Mouse (Mus musculus): ENCODE results near the gene Pdxk. TPM values are rescaled to one million over a fixed set of nuclear protein-coding genes. Genes with fewer than 3 reads are reported as not detected.

Pdxk gene
- polyA plus RNA-seq, 1 experiment from 2014 or later: 8.1 TPM

DNA sequence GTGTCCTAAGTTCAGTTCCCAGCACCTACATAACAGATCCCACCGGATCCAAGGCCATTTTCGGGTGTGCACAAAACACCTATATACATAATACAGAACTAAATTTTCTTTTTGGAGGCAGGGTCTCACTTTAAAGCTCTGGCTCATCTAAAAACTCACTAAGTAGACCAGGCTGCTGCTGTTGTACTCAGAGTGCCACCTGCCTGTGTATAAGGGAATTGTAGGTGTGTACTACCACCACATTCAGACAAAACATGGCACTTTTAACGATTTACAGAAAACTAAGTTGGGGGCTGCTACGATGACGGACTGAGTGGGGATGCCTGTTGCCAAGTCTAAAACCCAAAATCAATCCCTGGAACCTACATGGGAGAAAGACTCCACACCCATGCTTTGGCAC lies 14.0 kb downstream of the Pdxk start:
- no peak for DNase-seq (ENCODE audit: low spot score)
- no peaks in the 10 kb centered on the region for H3K9me3 ChIP-seq (ENCODE audit: control insufficient read depth, low read length)
- no peak overlapping the region for H3K9ac ChIP-seq (ENCODE audit: low read depth, low read length)
- no peaks in the 10 kb centered on the region for H3K4me1 ChIP-seq (ENCODE audit: control insufficient read depth, insufficient read depth, low read length)
- no peaks in the 10 kb centered on the region for H3K27me3 ChIP-seq (replicated peaks; ENCODE audit: control insufficient read depth, insufficient read depth, low read length)
- no peak overlapping the region for H3K27ac ChIP-seq (replicated peaks; ENCODE audit: low read depth, low read length)
- no peak overlapping the region for H3K4me2 ChIP-seq (ENCODE audit: low read depth, low read length)
- 83% methylated on average over 5 of the region's 5 CpGs for WGBS
- ATAC-seq (ENCODE audit: low read depth): no peak
- H3K36me3 ChIP-seq (ENCODE audit: control insufficient read depth, insufficient read depth, low read length): peaks cover 37% of the 10 kb centered on the region
- no peak overlapping the region for H3K4me3 ChIP-seq (ENCODE audit: low read depth, low read length)

DNA sequence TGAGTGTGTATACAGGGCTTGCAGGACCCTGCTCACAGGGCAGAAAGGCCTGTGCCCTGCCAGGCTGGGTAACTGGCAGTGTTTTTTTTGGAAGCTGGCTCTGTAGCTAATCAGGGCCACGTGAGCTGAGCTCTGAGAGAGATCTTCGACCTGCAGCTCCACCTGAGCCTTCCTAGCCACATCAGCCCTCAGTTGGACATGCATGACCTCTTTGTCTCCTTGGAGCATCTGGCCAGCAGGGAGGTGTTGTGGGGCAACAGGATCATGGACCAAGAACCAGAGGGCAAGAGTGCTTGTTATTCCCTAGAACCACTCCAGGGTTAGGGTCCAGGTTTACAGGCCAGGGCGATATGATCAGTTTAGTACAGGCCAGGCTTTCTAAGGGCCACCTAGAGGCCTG lies 17.4 kb downstream of the Pdxk start:
- Histone ChIP-seq H3K4me3 (ENCODE audit: low read depth, low read length) (no peak overlapping the region), H3K9me3 (ENCODE audit: control insufficient read depth, low read length) (no peaks in the 10 kb centered on the region), H3K27ac (replicated peaks; ENCODE audit: low read depth, low read length) (no peak overlapping the region), H3K27me3 (replicated peaks; ENCODE audit: control insufficient read depth, insufficient read depth, low read length) (no peaks in the 10 kb centered on the region), H3K4me2 (ENCODE audit: low read depth, low read length) (no peak overlapping the region), H3K36me3 (ENCODE audit: control insufficient read depth, insufficient read depth, low read length) (peaks cover 49% of the 10 kb centered on the region), H3K9ac (ENCODE audit: low read depth, low read length) (no peak overlapping the region), H3K4me1 (ENCODE audit: control insufficient read depth, insufficient read depth, low read length) (no peaks in the 10 kb centered on the region)
- WGBS: 69% methylated on average over 3 of the region's 3 CpGs
- ATAC-seq (ENCODE audit: low read depth) (no peak), DNase-seq (ENCODE audit: low spot score) (no peak)

DNA sequence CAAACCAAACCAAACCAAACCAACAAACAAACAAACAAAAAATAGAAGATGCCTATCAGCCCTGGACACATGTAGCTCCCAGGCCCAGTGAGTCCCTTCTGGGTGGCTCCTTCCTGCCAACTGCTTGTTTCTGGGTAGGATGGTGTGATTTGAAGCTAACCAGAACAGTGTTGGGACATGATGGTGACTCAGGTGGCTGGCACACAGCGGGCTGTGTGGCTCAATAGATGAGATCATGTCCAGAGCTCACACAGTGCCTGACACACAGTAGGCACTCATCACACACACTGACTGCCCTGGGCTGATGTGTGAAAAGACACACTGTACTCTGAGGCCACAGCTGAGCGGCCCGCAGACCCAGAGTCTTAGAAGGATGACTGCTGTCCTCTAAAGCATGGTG lies 18.6 kb downstream of the Pdxk start:
- Histone ChIP-seq H3K36me3 (ENCODE audit: control insufficient read depth, insufficient read depth, low read length) (peaks cover 50% of the 10 kb centered on the region), H3K4me1 (ENCODE audit: control insufficient read depth, insufficient read depth, low read length) (no peaks in the 10 kb centered on the region), H3K9ac (ENCODE audit: low read depth, low read length) (no peak overlapping the region), H3K27ac (replicated peaks; ENCODE audit: low read depth, low read length) (no peak overlapping the region), H3K4me3 (ENCODE audit: low read depth, low read length) (no peak overlapping the region), H3K9me3 (ENCODE audit: control insufficient read depth, low read length) (no peaks in the 10 kb centered on the region), H3K4me2 (ENCODE audit: low read depth, low read length) (no peak overlapping the region), H3K27me3 (replicated peaks; ENCODE audit: control insufficient read depth, insufficient read depth, low read length) (no peaks in the 10 kb centered on the region)
- DNase-seq (ENCODE audit: low spot score): no peak
- no peak for ATAC-seq (ENCODE audit: low read depth)
- 96% methylated on average over 3 of the region's 3 CpGs for WGBS

DNA sequence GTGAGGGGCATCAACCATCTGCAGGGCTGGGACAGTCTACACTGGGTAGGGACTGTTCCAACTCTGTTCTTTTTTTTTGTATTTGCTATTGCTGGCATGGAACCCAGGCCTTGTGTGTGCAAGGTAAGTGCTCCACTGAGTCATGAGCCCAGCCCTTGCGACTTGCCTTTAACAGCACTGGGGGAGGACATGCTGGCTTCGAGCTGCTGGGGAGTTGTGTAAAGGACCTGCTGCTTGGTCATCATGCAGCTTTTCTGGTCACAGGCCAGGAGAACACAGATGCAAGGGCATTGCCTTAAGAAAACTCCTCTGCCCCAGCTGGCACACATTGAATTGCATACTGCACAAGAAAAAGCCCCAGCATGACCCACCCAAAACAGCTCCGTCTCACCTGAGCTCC lies 22.5 kb downstream of the Pdxk start:
- no peak for ATAC-seq (ENCODE audit: low read depth)
- WGBS: 93% methylated on average over 3 of the region's 3 CpGs
- Histone ChIP-seq H3K9ac (ENCODE audit: low read depth, low read length) (no peak overlapping the region), H3K4me2 (ENCODE audit: low read depth, low read length) (no peak overlapping the region), H3K4me3 (ENCODE audit: low read depth, low read length) (no peak overlapping the region), H3K27me3 (replicated peaks; ENCODE audit: control insufficient read depth, insufficient read depth, low read length) (no peaks in the 10 kb centered on the region), H3K4me1 (ENCODE audit: control insufficient read depth, insufficient read depth, low read length) (no peaks in the 10 kb centered on the region), H3K36me3 (ENCODE audit: control insufficient read depth, insufficient read depth, low read length) (peaks cover 34% of the 10 kb centered on the region), H3K27ac (replicated peaks; ENCODE audit: low read depth, low read length) (no peak overlapping the region), H3K9me3 (ENCODE audit: control insufficient read depth, low read length) (no peaks in the 10 kb centered on the region)
- DNase-seq (ENCODE audit: low spot score): no peak

DNA sequence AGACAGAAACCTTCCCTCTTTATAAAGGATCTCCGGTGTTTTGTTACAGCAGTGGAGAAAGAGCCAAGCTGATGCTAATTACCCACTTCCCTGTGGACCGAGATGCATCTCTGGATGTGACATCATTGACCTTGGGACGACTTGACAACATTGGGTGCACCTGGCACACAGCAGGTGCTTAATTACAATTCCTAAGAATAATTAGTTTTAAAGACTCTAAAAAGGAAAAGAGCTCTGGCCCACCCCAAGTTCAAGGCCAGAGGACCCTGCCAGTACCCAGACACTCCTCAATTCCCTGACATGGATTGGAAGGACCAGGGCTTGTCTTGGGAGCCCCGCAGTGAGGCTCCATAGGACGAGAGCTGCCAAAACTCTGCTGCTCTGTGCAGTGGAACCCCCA lies 23.2 kb downstream of the Pdxk start:
- no peaks in the 10 kb centered on the region for H3K9me3 ChIP-seq (ENCODE audit: control insufficient read depth, low read length)
- no peak overlapping the region for H3K4me2 ChIP-seq (ENCODE audit: low read depth, low read length)
- H3K27ac ChIP-seq (replicated peaks; ENCODE audit: low read depth, low read length): no peak overlapping the region
- H3K36me3 ChIP-seq (ENCODE audit: control insufficient read depth, insufficient read depth, low read length): peaks cover 31% of the 10 kb centered on the region
- H3K4me1 ChIP-seq (ENCODE audit: control insufficient read depth, insufficient read depth, low read length): no peaks in the 10 kb centered on the region
- 85% methylated on average over 5 of the region's 5 CpGs for WGBS
- no peaks in the 10 kb centered on the region for H3K27me3 ChIP-seq (replicated peaks; ENCODE audit: control insufficient read depth, insufficient read depth, low read length)
- DNase-seq (ENCODE audit: low spot score): no peak
- H3K9ac ChIP-seq (ENCODE audit: low read depth, low read length): no peak overlapping the region
- H3K4me3 ChIP-seq (ENCODE audit: low read depth, low read length): no peak overlapping the region
- ATAC-seq (ENCODE audit: low read depth): no peak

DNA sequence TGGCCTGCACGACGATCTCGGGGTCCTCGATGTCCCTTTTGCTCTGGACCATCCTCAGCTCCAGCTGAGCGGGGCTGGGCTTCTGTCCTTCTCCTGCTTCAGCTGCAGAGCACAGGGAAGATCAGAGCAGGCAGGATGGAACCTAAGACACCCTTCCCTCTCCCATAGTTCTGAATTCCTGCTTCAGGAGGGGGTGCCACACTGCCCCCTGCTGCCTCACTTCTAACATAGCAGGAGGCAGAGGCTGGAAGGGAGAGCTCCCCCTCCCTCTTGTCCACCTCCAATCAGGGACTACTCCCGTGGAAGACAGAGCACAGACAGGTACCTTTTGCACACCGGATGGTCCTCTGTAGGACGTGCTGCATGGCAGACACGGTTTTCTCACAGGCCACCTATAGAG lies 24.0 kb downstream of the Pdxk start:
- ATAC-seq (ENCODE audit: low read depth) (no peak), DNase-seq (ENCODE audit: low spot score) (no peak)
- peaks cover 25% of the 10 kb centered on the region; the same call in 1 of the 2 replicates for H3K36me3 ChIP-seq (ENCODE audit: control insufficient read depth, insufficient read depth, low read length)
- H3K27me3 ChIP-seq (replicated peaks; ENCODE audit: control insufficient read depth, insufficient read depth, low read length): no peaks in the 10 kb centered on the region
- WGBS: 76% methylated on average over 9 of the region's 9 CpGs
- no peak overlapping the region for H3K9ac ChIP-seq (ENCODE audit: low read depth, low read length)
- H3K27ac ChIP-seq (replicated peaks; ENCODE audit: low read depth, low read length): no peak overlapping the region
- no peak overlapping the region for H3K4me2 ChIP-seq (ENCODE audit: low read depth, low read length)
- H3K4me3 ChIP-seq (ENCODE audit: low read depth, low read length): no peak overlapping the region
- H3K9me3 ChIP-seq (ENCODE audit: control insufficient read depth, low read length): no peaks in the 10 kb centered on the region
- H3K4me1 ChIP-seq (ENCODE audit: control insufficient read depth, insufficient read depth, low read length): no peaks in the 10 kb centered on the region

DNA sequence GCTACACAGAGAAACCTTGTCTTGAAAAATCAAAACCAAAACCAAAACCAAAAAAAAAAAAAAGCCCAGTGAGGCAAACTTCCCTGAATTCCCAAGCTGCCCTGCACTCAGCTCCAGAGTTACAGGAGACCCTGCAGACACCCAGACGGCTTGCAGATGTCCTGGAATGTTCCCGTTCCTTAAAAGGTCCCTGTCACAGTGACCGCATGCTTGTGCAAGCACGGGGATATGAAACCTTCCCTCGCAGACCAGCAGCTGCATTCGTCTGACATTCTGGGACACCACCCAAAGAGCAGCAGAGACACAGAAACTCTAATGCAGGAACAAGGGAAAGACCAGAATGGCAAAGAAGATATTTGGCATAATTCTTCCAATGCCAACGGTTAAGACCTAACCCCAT lies 24.8 kb downstream of the Pdxk start:
- WGBS: 89% methylated on average over 7 of the region's 7 CpGs
- no peaks in the 10 kb centered on the region for H3K4me1 ChIP-seq (ENCODE audit: control insufficient read depth, insufficient read depth, low read length)
- no peak overlapping the region for H3K4me2 ChIP-seq (ENCODE audit: low read depth, low read length)
- H3K27me3 ChIP-seq (replicated peaks; ENCODE audit: control insufficient read depth, insufficient read depth, low read length): no peaks in the 10 kb centered on the region
- DNase-seq (ENCODE audit: low spot score) (no peak), ATAC-seq (ENCODE audit: low read depth) (no peak)
- H3K9me3 ChIP-seq (ENCODE audit: control insufficient read depth, low read length): no peaks in the 10 kb centered on the region
- peaks cover 23% of the 10 kb centered on the region; the same call in 1 of the 2 replicates for H3K36me3 ChIP-seq (ENCODE audit: control insufficient read depth, insufficient read depth, low read length)
- H3K27ac ChIP-seq (replicated peaks; ENCODE audit: low read depth, low read length): no peak overlapping the region
- H3K9ac ChIP-seq (ENCODE audit: low read depth, low read length): no peak overlapping the region
- H3K4me3 ChIP-seq (ENCODE audit: low read depth, low read length): no peak overlapping the region

DNA sequence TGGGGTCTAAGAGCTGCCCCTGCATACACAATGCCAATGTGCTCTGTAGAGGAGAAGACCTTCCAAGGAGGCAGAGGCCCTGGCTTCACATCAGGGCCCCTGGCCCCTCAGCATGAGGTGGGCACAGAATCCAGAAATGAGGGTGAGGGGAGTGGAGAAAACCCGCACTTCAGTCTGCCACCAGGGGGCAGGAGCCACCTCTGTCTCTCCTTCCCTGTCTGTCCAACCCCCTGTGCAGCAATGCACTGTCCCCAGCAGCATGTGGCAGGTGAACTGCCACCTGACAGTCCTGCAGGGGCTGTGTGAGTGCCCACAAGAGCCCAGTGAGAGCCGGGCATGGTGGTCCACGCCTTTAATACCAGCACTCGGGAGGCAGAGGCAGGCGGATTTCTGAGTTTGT lies 25.2 kb downstream of the Pdxk start:
- 68% methylated on average over 5 of the region's 5 CpGs for WGBS
- Histone ChIP-seq H3K4me1 (ENCODE audit: control insufficient read depth, insufficient read depth, low read length) (no peaks in the 10 kb centered on the region), H3K27ac (replicated peaks; ENCODE audit: low read depth, low read length) (no peak overlapping the region), H3K9ac (ENCODE audit: low read depth, low read length) (no peak overlapping the region), H3K4me2 (ENCODE audit: low read depth, low read length) (no peak overlapping the region), H3K9me3 (ENCODE audit: control insufficient read depth, low read length) (no peaks in the 10 kb centered on the region), H3K36me3 (ENCODE audit: control insufficient read depth, insufficient read depth, low read length) (peaks cover 23% of the 10 kb centered on the region; the same call in 1 of the 2 replicates), H3K27me3 (replicated peaks; ENCODE audit: control insufficient read depth, insufficient read depth, low read length) (no peaks in the 10 kb centered on the region), H3K4me3 (ENCODE audit: low read depth, low read length) (no peak overlapping the region)
- ATAC-seq (ENCODE audit: low read depth) (no peak), DNase-seq (ENCODE audit: low spot score) (no peak)

DNA sequence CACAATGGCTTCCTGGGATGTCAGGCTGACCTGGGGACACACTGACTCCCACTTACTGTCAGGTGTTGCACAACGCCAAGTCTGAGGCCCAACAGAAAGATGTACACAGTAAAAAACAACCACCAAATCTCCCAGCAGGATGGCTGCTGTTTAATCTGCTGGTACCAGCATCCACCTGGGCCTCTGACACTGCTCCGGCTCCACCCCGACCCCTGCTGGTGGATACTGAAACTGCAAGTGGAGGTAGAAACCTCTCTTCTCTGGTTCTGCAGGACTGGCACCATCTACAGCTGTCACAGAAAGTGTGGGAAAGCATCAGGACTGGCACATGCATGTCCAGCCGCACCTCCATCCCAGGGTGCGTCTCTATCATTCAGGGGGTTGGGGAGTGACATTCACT lies 26.7 kb downstream of the Pdxk start:
- DNase-seq (ENCODE audit: low spot score) (no peak), ATAC-seq (ENCODE audit: low read depth) (no peak)
- Histone ChIP-seq H3K27ac (replicated peaks; ENCODE audit: low read depth, low read length) (no peak overlapping the region), H3K9ac (ENCODE audit: low read depth, low read length) (no peak overlapping the region), H3K4me3 (ENCODE audit: low read depth, low read length) (no peak overlapping the region), H3K9me3 (ENCODE audit: control insufficient read depth, low read length) (no peaks in the 10 kb centered on the region), H3K4me1 (ENCODE audit: control insufficient read depth, insufficient read depth, low read length) (no peaks in the 10 kb centered on the region), H3K4me2 (ENCODE audit: low read depth, low read length) (no peak overlapping the region), H3K36me3 (ENCODE audit: control insufficient read depth, insufficient read depth, low read length) (peaks cover 16% of the 10 kb centered on the region; the same call in 1 of the 2 replicates), H3K27me3 (replicated peaks; ENCODE audit: control insufficient read depth, insufficient read depth, low read length) (no peaks in the 10 kb centered on the region)
- WGBS: 16% methylated on average over 5 of the region's 5 CpGs

Measured in embryonic facial prominence, embryonic 14.5 days (tissue).